Mouse (Mus musculus) brain, embryonic 14.5 days (tissue): ENCODE results near the gene Tm4sf20.

ENCODE experiments used
- CTCF ChIP-seq: fragments of 200-500 bp; IDR thresholded peaks from 2 replicates; pipeline ENCODE4 v1.5.1; 2012; ENCODE audit warnings: inconsistent platforms, mild to moderate bottlenecking, moderate library complexity, borderline replicate concordance; ENCODE audit not compliant: insufficient read depth, insufficient read length; ENCODE audit errors: extremely low read depth
- POLR2A ChIP-seq: fragments of 200-500 bp; IDR thresholded peaks from 2 replicates; pipeline ENCODE4 v1.6.1; 2012; ENCODE audit warnings: mild to moderate bottlenecking, inconsistent platforms, borderline replicate concordance; ENCODE audit not compliant: poor library complexity, insufficient read depth, insufficient read length, severe bottlenecking; ENCODE audit errors: extremely low read depth

DNA sequence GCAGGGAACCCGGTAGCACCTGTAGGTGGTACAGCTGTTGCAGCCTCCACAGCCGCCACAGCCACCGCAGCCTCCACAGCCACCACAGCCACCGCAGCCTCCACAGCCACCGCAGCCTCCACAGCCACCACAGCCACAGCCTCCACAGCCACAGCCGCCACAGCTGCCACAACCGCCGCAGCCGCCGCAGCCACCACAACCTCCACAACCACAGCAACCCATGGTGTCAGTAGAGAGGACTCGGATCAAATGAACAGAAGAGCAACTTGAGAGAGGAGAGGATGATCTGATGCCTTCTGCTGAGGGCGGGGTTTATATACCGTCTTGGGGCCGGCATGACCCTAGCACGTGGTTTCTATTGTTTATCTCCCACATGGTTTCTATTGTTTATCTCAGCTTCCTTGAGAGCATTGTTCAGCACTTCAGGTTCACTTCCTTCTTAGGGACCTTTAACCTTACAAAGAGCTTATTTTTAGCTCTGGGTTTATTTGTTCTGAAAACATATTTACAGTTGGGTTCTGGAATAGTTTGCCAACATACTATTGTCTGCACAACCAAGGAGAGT is 2.8 kb upstream of the Tm4sf20 start, which contains the start of gene Gm47791:
- TF ChIP-seq CTCF (no peak), POLR2A (no peak)
